Mouse (Mus musculus): ENCODE measurements at regions not wholly inside any gene's neighbourhood (a gene's known extent, or its start where the extent isn't known, plus 50 kb on each side); places are given as distances from the start of the nearest gene placed in this dataset.
"Not testable (repeated sequence)": the region's sequence is repeated elsewhere in the genome, so short reads cannot be mapped to it uniquely, and the experiment has no call there.

GRCm38 (mm10) chr12:40898414-40899027 is 125.4 kb upstream of the Immp2l start:
- no peak for DNase-seq (ENCODE audit: low spot score in 2 of 2)

DNA sequence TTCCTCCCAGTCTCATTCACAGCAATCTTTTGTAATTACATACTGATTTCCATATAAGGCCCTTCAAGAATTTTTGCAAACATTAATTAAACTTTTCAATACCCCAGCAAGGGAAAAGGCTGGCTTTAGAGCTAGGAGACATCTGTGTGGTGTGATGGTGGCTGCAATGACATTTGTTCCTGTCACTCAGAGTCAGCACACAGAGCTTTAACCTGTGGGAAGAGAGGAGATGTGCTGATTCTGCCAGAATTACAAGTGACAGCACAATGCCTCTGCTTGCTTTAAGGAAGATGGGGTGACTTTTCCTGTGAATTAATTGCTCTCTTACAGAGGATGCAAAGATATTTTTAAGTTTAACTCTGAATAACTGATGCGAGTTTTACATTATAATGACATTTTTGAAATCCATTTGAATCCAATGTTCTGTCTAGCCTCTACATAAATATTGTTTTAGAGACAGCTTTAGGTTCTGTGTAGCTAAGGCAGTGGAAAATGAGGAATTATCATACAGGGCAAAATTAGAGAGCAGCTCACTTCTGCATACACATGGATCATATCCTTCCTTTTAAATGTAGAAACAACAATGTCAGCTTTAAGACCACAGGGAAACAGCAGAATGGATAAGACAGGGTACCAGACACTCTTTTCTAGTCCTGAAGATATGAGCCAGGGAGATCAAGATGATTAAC is 118.1 kb upstream of the Immp2l start:
- no peak for DNase-seq (ENCODE audit: low spot score in 2 of 2)

- no peak for DNase-seq (ENCODE audit: low spot score in 2 of 2)
Observed at GRCm38 (mm10) chr12:40906807-40907206, 117.1 kb upstream of the Immp2l start.

GRCm38 (mm10) chr12:40908809-40909795 is 114.8 kb upstream of the Immp2l start:
- peak; percentile 6 to 15 for DNase-seq (ENCODE audit: low spot score in 2 of 2)

- DNase-seq (ENCODE audit: low spot score in 2 of 2): no peak
Observed at GRCm38 (mm10) chr12:40917486-40917885, 106.4 kb upstream of the Immp2l start.

DNA sequence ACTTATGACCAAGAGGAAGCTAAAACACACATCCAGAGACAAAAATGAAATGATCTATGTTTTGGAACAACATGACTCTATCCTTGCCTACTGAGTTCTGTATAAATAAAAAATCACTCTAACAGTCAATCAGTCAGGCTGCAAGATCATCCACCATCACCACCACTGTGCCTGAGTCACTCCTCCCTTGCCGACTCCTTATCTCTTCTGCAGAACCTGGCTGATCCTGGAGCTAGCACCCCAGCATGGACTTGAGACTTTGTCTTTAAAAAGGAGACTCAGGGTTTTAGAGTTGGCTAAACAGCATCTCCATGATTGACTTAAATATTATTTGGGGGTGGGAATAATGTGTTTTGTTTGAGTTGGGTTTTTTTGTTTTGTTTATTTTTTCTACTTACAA is 101.9 kb upstream of the Immp2l start:
- no peak for DNase-seq (ENCODE audit: low spot score in 2 of 2)

- DNase-seq (ENCODE audit: low spot score in 2 of 2): no peak
Observed at GRCm38 (mm10) chr12:40926681-40927080, 97.2 kb upstream of the Immp2l start.

GRCm38 (mm10) chr12:40929409-40929808 is 94.5 kb upstream of the Immp2l start:
- not testable (repeated sequence) for DNase-seq (ENCODE audit: low spot score in 2 of 2)

DNA sequence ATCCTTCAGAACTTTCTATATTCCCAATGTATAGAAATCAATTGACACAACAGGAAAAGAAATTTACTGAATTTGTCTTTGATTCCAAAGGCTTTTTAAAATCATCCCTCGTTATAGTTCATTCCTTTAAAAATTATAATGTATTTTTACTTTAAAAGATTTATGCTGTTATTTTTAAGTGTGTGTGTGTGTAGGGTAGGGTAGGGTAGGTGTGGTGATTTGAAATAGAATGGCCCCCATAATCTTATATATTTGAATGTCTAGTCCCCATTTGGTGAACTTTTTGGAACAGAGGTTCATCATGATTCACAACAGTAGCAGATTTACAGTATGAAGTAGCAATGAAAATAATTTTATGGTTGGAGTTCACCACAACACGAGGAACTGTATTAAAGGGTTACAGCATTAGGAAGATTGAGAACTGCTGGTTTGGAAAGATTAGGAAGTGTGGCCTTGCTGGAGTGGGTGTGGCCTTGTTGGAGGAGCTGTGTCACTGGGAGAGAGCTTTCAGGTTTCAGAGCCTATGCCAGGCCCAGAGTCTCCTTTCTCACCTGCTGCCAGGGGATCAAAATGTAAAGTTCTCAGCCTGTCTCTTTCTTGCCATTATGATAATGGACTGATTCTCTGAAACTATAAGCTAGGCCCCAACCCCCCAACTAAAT is 88.7 kb upstream of the Immp2l start:
- no peak for DNase-seq (ENCODE audit: low spot score in 2 of 2)

DNA sequence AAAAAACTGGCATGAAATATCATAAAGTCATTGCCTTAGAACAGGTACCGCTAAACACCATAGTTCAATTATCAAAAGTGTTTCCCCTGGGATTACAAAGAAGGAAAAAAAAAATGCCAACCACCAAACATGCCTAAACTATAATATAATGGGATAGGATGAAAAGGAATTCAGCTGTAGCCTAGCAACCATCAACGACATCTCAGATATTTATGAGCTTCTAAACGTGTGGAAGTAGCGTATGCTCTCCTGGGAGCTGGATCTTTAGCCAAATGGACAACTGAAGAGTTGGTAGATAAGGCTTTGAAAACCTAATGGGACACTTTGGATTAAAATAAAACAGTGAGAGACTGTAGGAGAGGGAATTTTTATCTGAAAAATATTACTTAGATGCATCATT is 86.9 kb upstream of the Immp2l start:
- DNase-seq (ENCODE audit: low spot score in 2 of 2): no peak

GRCm38 (mm10) chr12:40946888-40947287 is 77.0 kb upstream of the Immp2l start:
- no peak for DNase-seq (ENCODE audit: low spot score in 2 of 2)

DNA sequence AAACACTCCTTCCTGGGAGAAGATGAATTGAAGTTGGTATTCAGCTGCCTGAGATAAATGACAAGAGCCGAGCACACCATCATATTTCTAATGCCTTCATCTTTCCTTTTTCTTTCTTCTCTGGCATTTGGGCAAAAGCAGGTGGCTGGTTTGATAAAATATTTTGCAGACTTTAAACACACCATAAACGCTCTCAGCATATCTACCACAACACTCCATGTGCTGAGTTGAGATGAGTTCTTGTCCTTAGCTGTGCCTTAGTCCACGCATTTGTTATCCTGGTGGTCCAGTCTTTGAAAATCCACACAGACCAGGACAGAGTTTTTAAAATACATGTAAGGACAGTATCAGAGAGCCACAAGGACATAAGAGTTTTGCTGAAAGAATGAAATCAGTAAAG is 74.3 kb upstream of the Immp2l start:
- DNase-seq (ENCODE audit: low spot score in 2 of 2): no peak

GRCm38 (mm10) chr12:40958536-40958935 is 65.4 kb upstream of the Immp2l start:
- no peak for DNase-seq (ENCODE audit: low spot score in 2 of 2)

- no peak for DNase-seq (ENCODE audit: low spot score in 2 of 2)
Observed at GRCm38 (mm10) chr12:40964996-40965395, 58.9 kb upstream of the Immp2l start.

- DNase-seq (ENCODE audit: low spot score in 2 of 2): no peak
Observed at GRCm38 (mm10) chr12:40966308-40966707, 57.6 kb upstream of the Immp2l start.

- DNase-seq (ENCODE audit: low spot score in 2 of 2): not testable (repeated sequence)
Observed at GRCm38 (mm10) chr12:40966723-40967122, 57.2 kb upstream of the Immp2l start.

DNA sequence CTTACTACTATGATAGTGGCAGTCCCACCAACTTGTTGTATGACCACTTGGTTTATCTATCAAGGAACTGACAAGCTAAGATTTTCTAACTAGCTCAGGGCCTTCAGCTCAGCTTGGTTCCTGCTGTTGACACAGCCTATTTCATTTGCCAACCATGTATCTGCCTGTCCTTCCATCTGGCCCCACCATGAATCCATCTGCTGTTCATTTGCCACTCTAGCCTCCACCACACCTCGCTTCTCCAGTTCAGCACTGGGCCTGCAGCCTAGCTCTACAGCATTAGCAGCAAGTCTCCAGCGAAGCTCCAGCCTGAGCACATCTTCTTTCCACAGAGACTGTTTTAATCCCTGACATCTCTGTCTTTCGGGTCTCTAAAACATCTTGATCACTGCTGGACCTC is 51.0 kb upstream of the Immp2l start:
- DNase-seq (ENCODE audit: low spot score in 2 of 2): no peak

Measured in urinary bladder, postnatal 36 days (tissue).